Mouse (Mus musculus) forebrain, postnatal 0 days (tissue): ENCODE measurements around the gene 4930474N05Rik. TPM values are rescaled to one million over a fixed set of nuclear protein-coding genes. Genes with fewer than 3 reads are reported as not detected.
A peak's percentile ranks its signal among the peaks of the same experiment; 100 is the strongest.

ENCODE experiments used
- ATAC-seq: fragments of 200-750 bp; cut with Nextera tagmentation; 2 replicates; pipeline ENCODE4 v1.8.0; 2017; ENCODE audit warnings: mild to moderate bottlenecking, moderate library complexity
- DNase-seq: peaks from one replicate; pipeline ENCODE4 v3.0.0-alpha.2; 2015
- H3K27ac ChIP-seq: fragments of 300-500 bp; sonication (generic); 2 replicates; pipeline ENCODE4 v1.5.1; 2014; ENCODE audit warnings: low read depth, mild to moderate bottlenecking, antibody characterized with exemption, low read length, moderate library complexity, mixed read lengths
- H3K27me3 ChIP-seq: fragments of 300-500 bp; sonication (generic); 2 replicates; pipeline ENCODE4 v1.6.1; 2014; ENCODE audit warnings: mild to moderate bottlenecking, low read length, mixed read lengths; ENCODE audit not compliant: insufficient read depth
- H3K36me3 ChIP-seq: fragments of 300-500 bp; sonication (generic); 2 replicates; pipeline ENCODE4 v1.6.1; 2014; ENCODE audit warnings: mild to moderate bottlenecking, moderate library complexity; ENCODE audit not compliant: insufficient read depth
- H3K4me1 ChIP-seq: fragments of 300-500 bp; sonication (generic); 2 replicates; pipeline ENCODE4 v1.6.1; 2014; ENCODE audit warnings: antibody characterized with exemption; ENCODE audit not compliant: insufficient read depth
- H3K4me2 ChIP-seq: fragments of 300-500 bp; sonication (generic); 2 replicates; pipeline ENCODE4 v1.6.1; 2014; ENCODE audit warnings: low read depth, mild to moderate bottlenecking, moderate library complexity
- H3K4me3 ChIP-seq: fragments of 300-500 bp; sonication (generic); 2 replicates; pipeline ENCODE4 v1.5.1; 2014; ENCODE audit warnings: low read depth, low read length, mixed read lengths
- H3K9ac ChIP-seq: fragments of 300-500 bp; sonication (generic); 2 replicates; pipeline ENCODE4 v1.6.1; 2014; ENCODE audit warnings: mild to moderate bottlenecking
- H3K9me3 ChIP-seq: fragments of 300-500 bp; sonication (generic); 2 replicates; pipeline ENCODE4 v1.6.1; 2016; ENCODE audit warnings: low read length
- CTCF ChIP-seq: sonication (generic); IDR thresholded peaks from 2 replicates; pipeline ENCODE4 v1.5.1; 2016; ENCODE audit warnings: antibody characterized with exemption, control low read depth, low read depth
- WGBS: fragments of 180-500 bp; shearing (Covaris S2); extraction: QIAGEN DNeasy Blood & Tissue Kit; methylation state at CpG from one replicate; pipeline ENCODE4 v1.1.7; 2014; 5-methylcytosine and 5-hydroxymethylcytosine counted together
- polyA plus RNA-seq: library from polyadenylated mRNA; unstranded; fragments of >200 nt; fragmentation: Nextera tagmentation; extraction: Ambion mirVana; gene quantifications from 2 replicates; pipeline ENCODE4 v1.2.1, GENCODE M21; 2015
- total RNA-seq: library from RNA; depleted of rRNA; stranded (reverse); fragments of >200 nt; gene quantifications from 2 replicates; pipeline ENCODE4 v1.2.3, GENCODE M21; 2014

The 4930474N05Rik gene
- total and polyA plus RNA-seq, 2 experiments from 2014 or later = not detected

DNA sequence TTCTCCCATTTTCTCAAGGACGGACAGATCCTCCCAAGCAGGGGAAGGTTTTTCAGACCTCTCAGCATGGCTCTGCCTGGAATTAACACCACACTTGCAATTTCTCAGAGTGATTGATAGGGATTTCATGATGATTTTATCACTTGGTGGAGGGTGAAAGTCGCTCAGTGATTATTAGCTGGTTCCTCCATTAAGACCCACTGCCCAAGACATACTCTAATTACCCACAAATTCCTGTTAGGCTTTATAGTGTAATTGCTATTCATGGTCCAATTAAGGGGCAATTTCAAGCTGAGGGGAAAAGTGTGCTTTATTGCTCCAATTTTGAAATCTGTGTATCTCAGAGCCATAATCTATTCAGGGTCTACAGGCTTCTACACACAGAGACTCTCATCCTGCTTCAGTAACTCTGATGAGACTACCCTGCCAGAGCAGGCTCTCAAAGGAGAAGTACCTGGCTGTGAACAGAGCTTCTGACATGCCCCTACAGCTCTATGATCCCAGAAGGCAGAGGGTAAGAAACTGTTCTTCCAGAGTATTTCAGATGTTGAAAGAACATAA, 29.1 kb downstream of the 4930474N05Rik start:
- no peaks in the 10 kb centered on the region for H3K36me3 ChIP-seq
- no peak overlapping the region for H3K9ac ChIP-seq
- no peak overlapping the region for H3K4me3 ChIP-seq
- H3K27ac ChIP-seq = no peak overlapping the region
- no peaks in the 10 kb centered on the region for H3K4me1 ChIP-seq
- no peaks in the 10 kb centered on the region for H3K27me3 ChIP-seq
- H3K4me2 ChIP-seq = no peak overlapping the region
- ATAC-seq (no peak), DNase-seq (no peak)
- no peak for TF ChIP-seq CTCF
- 39% methylated on average over 2 of the region's 2 CpGs for WGBS
- no peaks in the 10 kb centered on the region for H3K9me3 ChIP-seq

DNA sequence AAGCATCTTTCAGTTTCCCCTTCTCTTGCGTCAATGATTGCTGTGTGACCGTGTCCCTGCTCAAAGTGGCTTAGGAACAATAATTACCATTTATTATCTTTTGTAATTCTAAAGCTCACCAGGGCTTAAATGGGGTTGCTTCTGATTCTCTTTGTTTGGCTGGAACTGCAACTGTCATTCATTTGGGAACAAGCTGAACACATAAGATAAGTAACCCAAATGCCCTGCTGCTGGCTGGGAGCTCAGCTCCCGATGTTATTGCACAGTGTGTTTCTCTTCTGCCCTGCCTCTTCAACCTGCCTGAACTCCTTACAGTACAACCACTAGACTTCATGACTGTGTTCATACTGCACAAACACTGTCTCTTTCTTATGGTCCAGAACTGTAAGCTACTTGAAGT, 41.0 kb downstream of the 4930474N05Rik start:
- H3K9me3 ChIP-seq = no peaks in the 10 kb centered on the region
- no peaks in the 10 kb centered on the region for H3K36me3 ChIP-seq
- no peaks in the 10 kb centered on the region for H3K4me1 ChIP-seq
- no peak overlapping the region for H3K27ac ChIP-seq
- no peak for DNase-seq
- 0 out of 2 replicates have a peak, but pooled peaks have one; percentile 20 for ATAC-seq
- 37% methylated on average over 3 of the region's 3 CpGs for WGBS
- H3K4me3 ChIP-seq = no peak overlapping the region
- TF ChIP-seq CTCF = no peak
- H3K4me2 ChIP-seq = no peak overlapping the region
- H3K27me3 ChIP-seq = no peaks in the 10 kb centered on the region
- H3K9ac ChIP-seq = no peak overlapping the region

DNA sequence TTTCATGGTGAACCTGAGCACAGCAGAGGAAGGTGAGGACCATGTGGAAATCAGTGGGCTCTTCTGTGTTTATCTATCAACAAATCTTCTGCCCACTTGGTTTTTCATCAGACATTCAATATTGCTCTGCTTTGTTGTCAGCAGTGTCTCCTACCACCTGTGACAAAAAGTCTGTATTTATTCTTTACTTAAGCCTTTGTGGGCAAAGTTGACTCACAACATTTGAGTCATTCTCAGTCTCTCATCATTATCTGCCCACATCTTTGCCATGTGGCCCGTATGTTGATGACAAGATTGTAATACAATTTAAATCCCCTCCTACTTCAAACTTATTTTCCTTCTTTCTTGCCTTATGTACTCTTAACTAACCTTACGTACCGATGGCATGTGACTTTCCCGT, 43.0 kb downstream of the 4930474N05Rik start:
- H3K9ac ChIP-seq = no peak overlapping the region
- H3K4me2 ChIP-seq = no peak overlapping the region
- WGBS = 95% methylated on average over 4 of the region's 4 CpGs
- H3K4me3 ChIP-seq = no peak overlapping the region
- no peak overlapping the region for H3K27ac ChIP-seq
- H3K36me3 ChIP-seq = no peaks in the 10 kb centered on the region
- DNase-seq (no peak), ATAC-seq (no peak)
- TF ChIP-seq CTCF = no peak
- no peaks in the 10 kb centered on the region for H3K9me3 ChIP-seq
- H3K27me3 ChIP-seq = no peaks in the 10 kb centered on the region
- H3K4me1 ChIP-seq = no peaks in the 10 kb centered on the region

DNA sequence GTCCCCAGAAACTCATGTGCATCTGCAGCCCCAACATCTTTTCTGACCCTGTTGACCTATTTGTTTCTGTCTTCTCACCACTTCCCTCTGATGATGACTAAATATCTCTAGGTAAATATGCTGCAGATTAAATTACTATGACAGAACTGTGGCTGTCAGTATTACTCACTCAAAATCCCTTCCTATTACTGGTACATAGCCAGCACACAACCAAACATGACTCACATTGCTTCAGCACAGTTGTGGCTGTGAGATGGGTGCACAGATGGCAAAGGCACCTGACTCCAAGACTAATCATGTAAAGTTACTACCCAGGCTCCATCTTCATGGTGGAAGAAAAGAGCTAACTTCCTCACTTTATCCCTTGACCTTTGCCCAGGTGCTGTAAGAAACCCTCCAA, 50.5 kb downstream of the 4930474N05Rik start:
- H3K4me3 ChIP-seq = no peak overlapping the region
- DNase-seq = no peak
- no peak overlapping the region for H3K9ac ChIP-seq
- H3K4me1 ChIP-seq = no peaks in the 10 kb centered on the region
- no peaks in the 10 kb centered on the region for H3K9me3 ChIP-seq
- H3K4me2 ChIP-seq = no peak overlapping the region
- H3K36me3 ChIP-seq = no peaks in the 10 kb centered on the region
- ATAC-seq = no peak
- H3K27ac ChIP-seq = no peak overlapping the region
- TF ChIP-seq CTCF = no peak
- H3K27me3 ChIP-seq = no peaks in the 10 kb centered on the region
